Mouse (Mus musculus) forelimb bud, embryonic 11.5 days (tissue): Measurements from ENCODE around the gene Dmwd.
"Not testable (repeated sequence)": the region's sequence is repeated elsewhere in the genome, so short reads cannot be mapped to it uniquely, and the experiment has no call there.

Experiments
- DNase-seq: peaks from one replicate; pipeline ENCODE4 v3.0.0-alpha.2; 2012; ENCODE audit warnings: low read depth, low spot score

Gene Dmwd

GRCm38 (mm10) chr7:19071024-19071423 lies 5.0 kb upstream of the Dmwd start:
- not testable (repeated sequence) for DNase-seq

- DNase-seq: peak; percentile 40
Measured at GRCm38 (mm10) chr7:19073504-19073903, 2.5 kb upstream of the Dmwd start.

GRCm38 (mm10) chr7:19074494-19074893 lies 1.5 kb upstream of the Dmwd start:
- DNase-seq: no peak

GRCm38 (mm10) chr7:19075231-19075630 lies 796 bp upstream of the Dmwd start:
- no peak for DNase-seq

- DNase-seq: no peak
Measured at GRCm38 (mm10) chr7:19076586-19076991, 562 bp downstream of the Dmwd start.

- DNase-seq: no peak
Measured at GRCm38 (mm10) chr7:19077761-19078160, 1.7 kb downstream of the Dmwd start.

- DNase-seq: no peak
Measured at GRCm38 (mm10) chr7:19078732-19079131, 2.7 kb downstream of the Dmwd start.

GRCm38 (mm10) chr7:19080451-19080950 lies 4.5 kb downstream of the Dmwd start:
- DNase-seq: no peak

GRCm38 (mm10) chr7:19082171-19082570 lies 6.1 kb downstream of the Dmwd start:
- DNase-seq: no peak

- no peak for DNase-seq
Measured at GRCm38 (mm10) chr7:19083096-19083495, 7.1 kb downstream of the Dmwd start.

GRCm38 (mm10) chr7:19083701-19084100 lies 7.7 kb downstream of the Dmwd start, which contains the start of gene Dmpk:
Gene Dmpk, plus strand, starts transcription at chr7:19083849.
- DNase-seq: no peak

GRCm38 (mm10) chr7:19084277-19084771 lies 8.3 kb downstream of the Dmwd start:
- no peak for DNase-seq

- DNase-seq: no peak
Measured at GRCm38 (mm10) chr7:19084921-19085473, 9.0 kb downstream of the Dmwd start.

GRCm38 (mm10) chr7:19085495-19085894 lies 9.5 kb downstream of the Dmwd start:
- DNase-seq: no peak

GRCm38 (mm10) chr7:19086042-19086441 lies 10.0 kb downstream of the Dmwd start:
- no peak for DNase-seq

GRCm38 (mm10) chr7:19086760-19087159 lies 10.7 kb downstream of the Dmwd start:
- DNase-seq: no peak

- DNase-seq: peak; percentile 66
Measured at GRCm38 (mm10) chr7:19088813-19089212, 12.8 kb downstream of the Dmwd start.

- no peak for DNase-seq
Measured at GRCm38 (mm10) chr7:19091913-19092312, 15.9 kb downstream of the Dmwd start.

GRCm38 (mm10) chr7:19092381-19093173 lies 16.6 kb downstream of the Dmwd start:
- peak; percentile 78 for DNase-seq

GRCm38 (mm10) chr7:19093174-19093521 lies 17.1 kb downstream of the Dmwd start:
- peak; percentile 83 for DNase-seq

GRCm38 (mm10) chr7:19093537-19094385 lies 17.7 kb downstream of the Dmwd start:
- DNase-seq: peak; percentile 99

GRCm38 (mm10) chr7:19094471-19094825 lies 18.4 kb downstream of the Dmwd start, which contains the start of gene Six5:
Gene Six5, plus strand, starts transcription at chr7:19094594.
- no peak for DNase-seq
